Mouse (Mus musculus): Measurements from ENCODE around the gene Cpne9. TPM values are rescaled to one million over a fixed set of nuclear protein-coding genes. Genes with fewer than 3 reads are reported as not detected.

Cpne9 gene
- polyA plus RNA-seq (2012; rRNA removed) (0.02 TPM in 2 replicates), polyA plus RNA-seq (2014; fragmentation: Nextera tagmentation; extraction: Ambion mirVana) (not detected in 2 replicates)

GRCm38 (mm10) chr6:113282101-113282802 is at the start of gene Cpne9:
Cpne9 (plus strand) TSS chr6:113282307.
- TF ChIP-seq EP300 (IDR thresholded peaks at IDR 0.05; ENCODE audit: low read depth) (no peak), CTCF (IDR thresholded peaks at IDR 0.05; ENCODE audit: low read depth) (no peak)
- Histone ChIP-seq H3K27ac (no peak within 1 kb of the TSS), H3K36me3 (replicated peaks; ENCODE audit: control insufficient read depth, insufficient read depth, low read depth) (no peaks in the 10 kb centered on the region), H3K27me3 (ENCODE audit: control insufficient read depth, insufficient read depth, low read length) (peaks cover 26% of the 10 kb centered on the region), H3K4me1 (replicated peaks; ENCODE audit: control insufficient read depth in 2 of 2, insufficient read depth in 2 of 2, low read length in 1 of 2) (no peaks in the 10 kb centered on the region), H3K9ac (replicated peaks) (no peak within 1 kb of the TSS), H3K4me3 (ENCODE audit: insufficient read depth in 1 of 2, low read depth in 2 of 2, low read length in 2 of 2) (no peak within 1 kb of the TSS), H3K9me3 (ENCODE audit: control insufficient read depth, low read length) (no peaks in the 10 kb centered on the region), H3K4me2 (ENCODE audit: low read depth) (no peak within 1 kb of the TSS)
- ATAC-seq (ENCODE audit: insufficient read depth) (no peak), DNase-seq (ENCODE audit: low read depth in 3 of 3, low spot score in 3 of 3) (peak in 1 of 3 experiments; percentile 29)
- WGBS (ENCODE audit: insufficient replicate concordance) = 2% methylated on average over 37 of the region's 37 CpGs

- H3K36me3 ChIP-seq (replicated peaks; ENCODE audit: control insufficient read depth, insufficient read depth, low read depth) = no peaks in the 10 kb centered on the region
- H3K9ac ChIP-seq (replicated peaks) = no peak overlapping the region
- no peak overlapping the region for H3K27ac ChIP-seq
- H3K9me3 ChIP-seq (ENCODE audit: control insufficient read depth, low read length) = no peaks in the 10 kb centered on the region
- no peaks in the 10 kb centered on the region for H3K27me3 ChIP-seq (ENCODE audit: control insufficient read depth, insufficient read depth, low read length)
- ATAC-seq (ENCODE audit: insufficient read depth) = no peak
- WGBS (ENCODE audit: insufficient replicate concordance) = 51% methylated on average over 5 of the region's 5 CpGs
- no peak for DNase-seq (ENCODE audit: low read depth in 3 of 3, low spot score in 3 of 3)
- no peak overlapping the region for H3K4me3 ChIP-seq (ENCODE audit: insufficient read depth in 1 of 2, low read depth in 2 of 2, low read length in 2 of 2)
- H3K4me1 ChIP-seq (replicated peaks; ENCODE audit: control insufficient read depth in 2 of 2, insufficient read depth in 2 of 2, low read length in 1 of 2) = peaks cover 7 to 10% of the 10 kb centered on the region in 2 experiments
- TF ChIP-seq CTCF (IDR thresholded peaks at IDR 0.05; ENCODE audit: low read depth) (no peak), EP300 (IDR thresholded peaks at IDR 0.05; ENCODE audit: low read depth) (no peak)
- H3K4me2 ChIP-seq (ENCODE audit: low read depth) = no peak overlapping the region
These were observed 47.0 kb upstream of the Cpne9 start for GRCm38 (mm10) chr6:113235141-113235540.

GRCm38 (mm10) chr6:113237542-113238270 is 44.4 kb upstream of the Cpne9 start, which contains the start of gene Mtmr14:
Mtmr14 (plus strand) TSS chr6:113237843.
- Histone ChIP-seq H3K36me3 (replicated peaks; ENCODE audit: control insufficient read depth, insufficient read depth, low read depth) (peaks cover under 1% of the 10 kb centered on the region; the same call in 1 of the 2 replicates), H3K9me3 (ENCODE audit: control insufficient read depth, low read length) (no peaks in the 10 kb centered on the region), H3K27ac (peak within 1 kb of the TSS; percentile 74), H3K9ac (replicated peaks) (peak within 1 kb of the TSS; percentile 95), H3K4me3 (ENCODE audit: insufficient read depth in 1 of 2, low read depth in 2 of 2, low read length in 2 of 2) (peak within 1 kb of the TSS; percentile 87 to 100), H3K4me2 (ENCODE audit: low read depth) (peak within 1 kb of the TSS; percentile 92), H3K27me3 (ENCODE audit: control insufficient read depth, insufficient read depth, low read length) (no peaks in the 10 kb centered on the region), H3K4me1 (replicated peaks; ENCODE audit: control insufficient read depth in 2 of 2, insufficient read depth in 2 of 2, low read length in 1 of 2) (peaks cover 8 to 10% of the 10 kb centered on the region in 2 experiments)
- peak; percentile 99 for ATAC-seq (ENCODE audit: insufficient read depth)
- TF ChIP-seq CTCF (IDR thresholded peaks at IDR 0.05; ENCODE audit: low read depth) = no peak
- TF ChIP-seq EP300 (IDR thresholded peaks at IDR 0.05; ENCODE audit: low read depth) = peak; percentile 31; the same call in 1 of the 2 replicates
- WGBS (ENCODE audit: insufficient replicate concordance) = under 1% methylated on average over 52 of the region's 55 CpGs
- DNase-seq (ENCODE audit: low read depth in 3 of 3, low spot score in 3 of 3) = peak; percentile 95 to 97 (median 96)

GRCm38 (mm10) chr6:113238442-113238841 is 43.7 kb upstream of the Cpne9 start:
- peak overlapping the region; percentile 92 for H3K4me2 ChIP-seq (ENCODE audit: low read depth)
- peaks cover 2% of the 10 kb centered on the region; the same call in 1 of the 2 replicates for H3K36me3 ChIP-seq (replicated peaks; ENCODE audit: control insufficient read depth, insufficient read depth, low read depth)
- H3K9me3 ChIP-seq (ENCODE audit: control insufficient read depth, low read length) = no peaks in the 10 kb centered on the region
- H3K27me3 ChIP-seq (ENCODE audit: control insufficient read depth, insufficient read depth, low read length) = no peaks in the 10 kb centered on the region
- WGBS (ENCODE audit: insufficient replicate concordance) = 13% methylated on average over 6 of the region's 6 CpGs
- peak overlapping the region; percentile 87 to 100 for H3K4me3 ChIP-seq (ENCODE audit: insufficient read depth in 1 of 2, low read depth in 2 of 2, low read length in 2 of 2)
- peak overlapping the region; percentile 70 for H3K27ac ChIP-seq
- peaks cover 10% of the 10 kb centered on the region in 2 experiments for H3K4me1 ChIP-seq (replicated peaks; ENCODE audit: control insufficient read depth in 2 of 2, insufficient read depth in 2 of 2, low read length in 1 of 2)
- ATAC-seq (ENCODE audit: insufficient read depth) = no peak
- peak overlapping the region; percentile 95 for H3K9ac ChIP-seq (replicated peaks)
- TF ChIP-seq CTCF (IDR thresholded peaks at IDR 0.05; ENCODE audit: low read depth) (no peak), EP300 (IDR thresholded peaks at IDR 0.05; ENCODE audit: low read depth) (no peak)
- DNase-seq (ENCODE audit: low read depth in 3 of 3, low spot score in 3 of 3) = peak in 1 of 3 experiments; percentile 52

GRCm38 (mm10) chr6:113242753-113243152 is 39.4 kb upstream of the Cpne9 start:
- no peak for ATAC-seq (ENCODE audit: insufficient read depth)
- Histone ChIP-seq H3K9ac (replicated peaks) (no peak overlapping the region), H3K27ac (no peak overlapping the region), H3K4me2 (ENCODE audit: low read depth) (no peak overlapping the region), H3K9me3 (ENCODE audit: control insufficient read depth, low read length) (no peaks in the 10 kb centered on the region), H3K4me1 (replicated peaks; ENCODE audit: control insufficient read depth in 2 of 2, insufficient read depth in 2 of 2, low read length in 1 of 2) (peaks cover 4 to 5% of the 10 kb centered on the region in 2 experiments), H3K27me3 (ENCODE audit: control insufficient read depth, insufficient read depth, low read length) (no peaks in the 10 kb centered on the region), H3K4me3 (ENCODE audit: insufficient read depth in 1 of 2, low read depth in 2 of 2, low read length in 2 of 2) (no peak overlapping the region), H3K36me3 (replicated peaks; ENCODE audit: control insufficient read depth, insufficient read depth, low read depth) (peaks cover 2% of the 10 kb centered on the region; the same call in 1 of the 2 replicates)
- no peak for TF ChIP-seq EP300 (IDR thresholded peaks at IDR 0.05; ENCODE audit: low read depth)
- no peak for TF ChIP-seq CTCF (IDR thresholded peaks at IDR 0.05; ENCODE audit: low read depth)
- peak in 1 of 3 experiments; percentile 16 for DNase-seq (ENCODE audit: low read depth in 3 of 3, low spot score in 3 of 3)
- 65% methylated on average over 1 of the region's 1 CpGs for WGBS (ENCODE audit: insufficient replicate concordance)

Measured in liver, embryonic 14.5 days (tissue).